Mouse (Mus musculus): ENCODE measurements around the gene Ctu2. TPM values are rescaled to one million over a fixed set of nuclear protein-coding genes. Genes with fewer than 3 reads are reported as not detected.

The Ctu2 gene
- polyA plus RNA-seq (2017; shearing (Covaris generic)): 47.3 TPM

GRCm38 (mm10) chr8:122475580-122476320 is at the start of gene Ctu2, which contains the start of gene Rnf166:
TSS of gene Ctu2 (plus strand) at chr8:122476143.
TSS of gene Rnf166 (minus strand) at chr8:122476064.

GRCm38 (mm10) chr8:122432443-122433268 is 43.3 kb upstream of the Ctu2 start, which contains the start of gene Cyba:
TSS of gene Cyba (minus strand) at chr8:122432930.

GRCm38 (mm10) chr8:122443262-122444006 is 32.5 kb upstream of the Ctu2 start, which contains the start of gene Mvd:
TSS of gene Mvd (minus strand) at chr8:122443422.

GRCm38 (mm10) chr8:122460524-122461472 is 15.1 kb upstream of the Ctu2 start, which contains the start of gene Snai3:
TSS of gene Snai3 (minus strand) at chr8:122460733.

Other genes starting within 250 kb of the Ctu2 start
- 49.6 TPM for gene Zfpm1, start 194.0 kb upstream of the Ctu2 start, polyA plus RNA-seq (2017; shearing (Covaris generic))
- gene Trhr2, start 115.4 kb upstream of the Ctu2 start, polyA plus RNA-seq (2017; shearing (Covaris generic)): not detected
- gene Zc3h18, start 99.5 kb upstream of the Ctu2 start, polyA plus RNA-seq (2017; shearing (Covaris generic)): 53.8 TPM
- not detected for gene Il17c, start 54.1 kb upstream of the Ctu2 start, polyA plus RNA-seq (2017; shearing (Covaris generic))
- 489 TPM for gene Cyba, start 43.2 kb upstream of the Ctu2 start, polyA plus RNA-seq (2017; shearing (Covaris generic))
- gene Mvd, start 32.7 kb upstream of the Ctu2 start, polyA plus RNA-seq (2017; shearing (Covaris generic)): 7.1 TPM
- 11.0 TPM for gene Snai3, start 15.4 kb upstream of the Ctu2 start, polyA plus RNA-seq (2017; shearing (Covaris generic))
- gene Rnf166, start 79 bp upstream of the Ctu2 start, polyA plus RNA-seq (2017; shearing (Covaris generic)): 202 TPM
- 36.6 TPM for gene Piezo1, start 75.2 kb downstream of the Ctu2 start, polyA plus RNA-seq (2017; shearing (Covaris generic))
- 115 TPM for gene Cdt1, start 91.9 kb downstream of the Ctu2 start, polyA plus RNA-seq (2017; shearing (Covaris generic))
- gene Aprt, start 100.8 kb downstream of the Ctu2 start, polyA plus RNA-seq (2017; shearing (Covaris generic)): 185 TPM
- 5.6 TPM for gene Galns, start 135.3 kb downstream of the Ctu2 start, polyA plus RNA-seq (2017; shearing (Covaris generic))
- gene Trappc2l, start 135.5 kb downstream of the Ctu2 start, polyA plus RNA-seq (2017; shearing (Covaris generic)): 43.7 TPM
- gene Pabpn1l, start 146.6 kb downstream of the Ctu2 start, polyA plus RNA-seq (2017; shearing (Covaris generic)): not detected
- 0.78 TPM for gene Cbfa2t3, start 223.0 kb downstream of the Ctu2 start, polyA plus RNA-seq (2017; shearing (Covaris generic))